Mouse (Mus musculus) lung, adult 2 months (tissue): ENCODE data around the gene Mamld1. TPM values are rescaled to one million over a fixed set of nuclear protein-coding genes. Genes with fewer than 3 reads are reported as not detected.
"Not testable (repeated sequence)": the region's sequence is repeated elsewhere in the genome, so short reads cannot be mapped to it uniquely, and the experiment has no call there.

ENCODE experiments used
- DNase-seq: peaks from one replicate; pipeline ENCODE4 v3.0.0; 2022
- H3K4me1 ChIP-seq: fragments of 200-500 bp; 2 replicates; pipeline ENCODE4 v1.6.1; 2011; ENCODE audit warnings: low read length; ENCODE audit not compliant: control insufficient read depth, insufficient read depth
- H3K4me3 ChIP-seq: fragments of 200-500 bp; replicated peaks from 2 replicates; pipeline ENCODE3; 2011; ENCODE audit warnings: low read depth, mild to moderate bottlenecking, control low read depth, low read length; ENCODE audit errors: extremely low read depth
- CTCF ChIP-seq: fragments of 200-500 bp; IDR thresholded peaks from 2 replicates; pipeline ENCODE4 v1.5.1; 2011; ENCODE audit warnings: mild to moderate bottlenecking, low read length, control low read depth; ENCODE audit not compliant: insufficient read depth
- POLR2A ChIP-seq: fragments of 200-500 bp; IDR thresholded peaks from 2 replicates; pipeline ENCODE4 v1.6.1; 2011; ENCODE audit warnings: low read depth, mild to moderate bottlenecking, control low read depth, low read length, borderline replicate concordance; ENCODE audit errors: extremely low read depth
- WGBS: fragments of 180-500 bp; shearing (Covaris S2); methylation state at CpG from one replicate; pipeline ENCODE4 v1.1.7; 2018; 5-methylcytosine and 5-hydroxymethylcytosine counted together
- polyA plus RNA-seq: library from polyadenylated mRNA; depleted of rRNA; stranded (reverse); fragments of >200 nt; gene quantifications from 2 replicates; pipeline ENCODE4 v1.2.3, GENCODE M21; 2012; rRNA removed

Gene Mamld1
- 3.9 and 5.1 TPM in 2 replicates for polyA plus RNA-seq

DNA sequence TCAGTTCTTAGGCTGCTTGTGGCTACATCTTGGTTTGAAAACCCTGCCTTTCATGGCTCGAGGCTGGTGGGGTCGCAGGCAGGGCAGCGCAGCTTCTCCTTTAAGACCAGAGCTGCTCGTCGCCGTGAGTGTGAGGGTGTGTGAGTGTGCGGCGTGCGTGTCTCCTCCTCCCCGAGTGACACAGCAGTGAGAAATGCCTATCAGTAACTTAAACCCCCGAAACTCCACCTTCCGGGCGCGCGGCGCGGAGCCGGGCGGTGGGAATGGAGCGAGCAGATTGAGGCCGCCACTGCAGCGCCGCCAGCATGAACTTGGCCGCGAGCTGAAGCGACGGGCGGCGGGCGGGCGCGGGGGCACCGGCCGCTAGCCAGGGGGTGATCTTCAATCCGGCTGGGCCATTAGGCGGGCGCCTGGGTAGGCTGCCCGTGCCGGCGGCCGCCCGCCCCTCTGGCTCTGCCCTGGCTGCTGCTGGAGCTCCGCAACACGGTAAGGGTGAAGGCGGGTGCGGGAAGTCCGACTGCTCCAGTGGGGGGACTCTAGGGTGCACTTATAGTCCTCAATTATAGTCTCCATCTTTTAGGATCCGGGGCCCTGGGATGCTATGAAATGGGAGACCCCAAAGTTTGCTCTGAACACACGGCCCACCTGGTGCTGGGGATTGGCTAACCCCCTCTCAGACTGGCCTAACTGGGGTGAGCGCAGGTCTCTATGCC, at the start of gene Mamld1:
Gene Mamld1, plus strand, starts transcription at position 393 of the 713 bp plus-strand sequence.
- H3K4me3 ChIP-seq = peak within 1 kb of the TSS; percentile 56
- TF ChIP-seq POLR2A = peak; percentile 35; the same call in 1 of the 2 replicates
- TF ChIP-seq CTCF = no peak
- peak; percentile 57 for DNase-seq
- WGBS = 22% methylated on average over 50 of the region's 50 CpGs
- peaks cover 4% of the 10 kb centered on the region for H3K4me1 ChIP-seq

- Histone ChIP-seq H3K4me1 (no peaks in the 10 kb centered on the region), H3K4me3 (no peak overlapping the region)
- no peak for TF ChIP-seq CTCF
- no peak for TF ChIP-seq POLR2A
- no peak for DNase-seq
These were observed 25.3 kb upstream of the Mamld1 start for GRCm38 (mm10) chrX:71024718-71025117.

- H3K4me1 ChIP-seq = no peaks in the 10 kb centered on the region
- 73% methylated on average over 4 of the region's 4 CpGs for WGBS
- DNase-seq = no peak
- no peak overlapping the region for H3K4me3 ChIP-seq
- TF ChIP-seq POLR2A = no peak
These were observed 22.0 kb upstream of the Mamld1 start for GRCm38 (mm10) chrX:71028007-71028406.

- 95% methylated on average over 1 of the region's 1 CpGs for WGBS
- not testable (repeated sequence) for H3K4me3 ChIP-seq, DNase-seq, H3K4me1 ChIP-seq
These were observed 21.1 kb upstream of the Mamld1 start for GRCm38 (mm10) chrX:71028976-71029375.

DNA sequence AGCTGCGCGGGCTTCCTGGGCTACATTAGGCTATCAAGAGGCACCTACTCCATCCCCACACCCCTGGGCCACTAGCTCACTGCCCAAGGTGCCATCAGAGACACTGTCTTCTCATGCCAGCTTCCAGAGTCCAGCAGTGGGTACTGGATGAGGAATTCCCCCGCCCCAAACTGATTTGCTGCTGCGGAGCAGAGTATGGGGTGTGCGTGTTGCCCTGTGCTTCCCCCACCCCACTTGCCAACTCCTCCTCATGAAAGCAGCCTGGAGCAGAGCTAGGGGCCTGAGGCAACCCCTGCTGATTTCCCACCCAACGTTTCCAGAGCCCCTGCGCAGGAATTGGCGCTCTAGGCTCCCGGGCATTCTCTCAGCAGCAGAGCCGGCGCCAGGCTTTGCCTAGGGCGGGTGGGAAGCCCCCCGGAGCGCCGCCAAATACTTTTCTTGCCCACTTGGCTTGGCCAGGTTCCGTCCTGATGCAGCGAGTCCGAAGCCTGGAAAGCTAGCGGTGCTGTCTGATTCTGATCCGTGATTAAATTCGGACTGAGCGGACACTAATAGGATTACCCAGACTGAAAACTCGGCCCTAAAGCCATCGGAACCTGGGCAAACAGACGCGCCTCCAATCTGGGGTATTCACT, 738 bp downstream of the Mamld1 start:
- H3K4me1 ChIP-seq = peaks cover 4% of the 10 kb centered on the region
- WGBS = 27% methylated on average over 26 of the region's 26 CpGs
- peak overlapping the region; percentile 50 for H3K4me3 ChIP-seq
- peak; percentile 16 for DNase-seq
- TF ChIP-seq CTCF (no peak), POLR2A (no peak)

- Histone ChIP-seq H3K4me1 (peaks cover 4% of the 10 kb centered on the region), H3K4me3 (peak overlapping the region; percentile 50)
- TF ChIP-seq POLR2A (no peak), CTCF (no peak)
- peak; percentile 28 for DNase-seq
- 34% methylated on average over 30 of the region's 30 CpGs for WGBS
These were observed 1.5 kb downstream of the Mamld1 start for GRCm38 (mm10) chrX:71051361-71052114.

DNA sequence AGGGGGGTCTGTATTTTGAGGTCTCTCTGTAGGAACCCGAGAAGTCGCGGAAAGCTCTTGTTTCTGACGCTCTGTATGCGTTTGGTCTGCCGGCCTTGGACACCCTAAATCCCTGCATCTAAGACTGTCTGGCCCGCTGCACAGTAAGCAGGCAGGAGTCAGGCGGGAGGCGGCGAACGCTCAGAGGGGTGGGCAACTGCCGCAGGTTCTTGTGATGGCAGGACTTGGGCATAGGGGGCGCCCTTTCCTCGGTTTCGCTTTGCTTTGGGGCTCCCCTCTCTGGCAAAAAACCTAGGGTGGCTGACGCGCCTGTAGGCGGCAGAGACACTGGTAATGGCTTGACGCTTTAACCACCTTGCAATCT, 2.0 kb downstream of the Mamld1 start:
- Histone ChIP-seq H3K4me1 (peaks cover 4% of the 10 kb centered on the region), H3K4me3 (peak overlapping the region; percentile 50)
- peak; percentile 69 for DNase-seq
- no peak for TF ChIP-seq POLR2A
- peak; percentile 49 for TF ChIP-seq CTCF
- WGBS = 38% methylated on average over 19 of the region's 19 CpGs

- no peak for DNase-seq
- TF ChIP-seq CTCF (no peak), POLR2A (no peak)
- H3K4me3 ChIP-seq = peak overlapping the region; percentile 50
- 40% methylated on average over 8 of the region's 8 CpGs for WGBS
- H3K4me1 ChIP-seq = peaks cover 4% of the 10 kb centered on the region
These were observed 2.6 kb downstream of the Mamld1 start for GRCm38 (mm10) chrX:71052481-71053216.

DNA sequence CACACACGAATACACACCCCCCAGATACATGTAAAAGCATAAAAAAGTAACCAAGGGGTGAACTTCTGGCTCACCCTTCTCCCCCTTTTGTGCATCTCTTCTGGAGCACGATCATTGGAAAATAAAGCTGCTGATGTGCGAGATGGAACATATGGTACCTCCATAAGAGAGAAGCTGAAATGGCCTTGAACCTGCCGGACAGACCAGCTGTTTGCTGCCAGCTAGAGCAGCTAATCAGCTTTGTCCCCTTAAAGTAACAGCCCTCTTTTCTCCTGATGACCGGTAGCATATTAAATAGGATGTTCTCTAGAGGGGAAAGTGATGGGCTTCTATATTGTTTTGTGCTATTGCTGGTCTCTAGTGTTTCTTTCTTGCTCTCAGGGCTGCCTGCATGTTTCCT, 3.2 kb downstream of the Mamld1 start:
- no peak for DNase-seq
- no peak for TF ChIP-seq CTCF
- no peak for TF ChIP-seq POLR2A
- H3K4me3 ChIP-seq = no peak overlapping the region

More for the DNA sequence above, 3.2 kb downstream of the Mamld1 start:
- H3K4me1 ChIP-seq = peaks cover 4% of the 10 kb centered on the region
- WGBS = 34% methylated on average over 5 of the region's 5 CpGs
